Mouse (Mus musculus) liver, embryonic 15.5 days (tissue): ENCODE results near the gene Ttc7. TPM values are rescaled to one million over a fixed set of nuclear protein-coding genes. Genes with fewer than 3 reads are reported as not detected.
A peak's percentile ranks its signal among the peaks of the same experiment; 100 is the strongest.

Experiments used
- ATAC-seq: fragments of 200-750 bp; cut with Nextera tagmentation; 2 replicates; pipeline ENCODE4 v1.8.0; 2017; ENCODE audit warnings: moderate number of reproducible peaks, mild to moderate bottlenecking, moderate library complexity; ENCODE audit not compliant: insufficient read depth
- H3K27ac ChIP-seq: fragments of 300-500 bp; sonication (generic); replicated peaks from 2 replicates; pipeline ENCODE4 v1.5.1; 2015; ENCODE audit warnings: mild to moderate bottlenecking, inconsistent platforms
- H3K27me3 ChIP-seq: fragments of 300-500 bp; sonication (generic); 2 replicates; pipeline ENCODE4 v1.6.1; 2015; ENCODE audit warnings: mild to moderate bottlenecking, inconsistent platforms
- H3K36me3 ChIP-seq: fragments of 300-500 bp; sonication (generic); replicated peaks from 2 replicates; pipeline ENCODE4 v1.6.1; 2015; ENCODE audit warnings: moderate library complexity, mild to moderate bottlenecking, inconsistent platforms
- H3K4me1 ChIP-seq: fragments of 300-500 bp; sonication (generic); replicated peaks from 2 replicates; pipeline ENCODE4 v1.6.1; 2015; ENCODE audit warnings: inconsistent platforms
- H3K4me2 ChIP-seq: fragments of 300-500 bp; sonication (generic); 2 replicates; pipeline ENCODE4 v1.6.1; 2015; ENCODE audit warnings: moderate library complexity, mild to moderate bottlenecking, inconsistent platforms
- H3K4me3 ChIP-seq: fragments of 300-500 bp; sonication (generic); replicated peaks from 2 replicates; pipeline ENCODE4 v1.5.1; 2015; ENCODE audit warnings: mild to moderate bottlenecking, inconsistent platforms
- H3K9ac ChIP-seq: fragments of 300-500 bp; sonication (generic); 2 replicates; pipeline ENCODE4 v1.6.1; 2015; ENCODE audit warnings: moderate library complexity, mild to moderate bottlenecking, inconsistent platforms
- H3K9me3 ChIP-seq: fragments of 300-500 bp; sonication (generic); replicated peaks from 2 replicates; pipeline ENCODE4 v1.6.1; 2016; ENCODE audit warnings: inconsistent platforms
- WGBS: fragments of 180-500 bp; shearing (Covaris S2); methylation state at CpG from one replicate; pipeline ENCODE4 v1.1.7; 2015; ENCODE audit warnings: mixed read lengths; ENCODE audit not compliant: insufficient replicate concordance; 5-methylcytosine and 5-hydroxymethylcytosine counted together
- polyA plus RNA-seq: library from polyadenylated mRNA; unstranded; fragments of >200 nt; fragmentation: Nextera tagmentation; extraction: Ambion mirVana; gene quantifications from 2 replicates; pipeline ENCODE4 v1.2.1, GENCODE M21; 2015

Gene Ttc7
- polyA plus RNA-seq, 1 experiment from 2014 or later, result 10.8 TPM

DNA sequence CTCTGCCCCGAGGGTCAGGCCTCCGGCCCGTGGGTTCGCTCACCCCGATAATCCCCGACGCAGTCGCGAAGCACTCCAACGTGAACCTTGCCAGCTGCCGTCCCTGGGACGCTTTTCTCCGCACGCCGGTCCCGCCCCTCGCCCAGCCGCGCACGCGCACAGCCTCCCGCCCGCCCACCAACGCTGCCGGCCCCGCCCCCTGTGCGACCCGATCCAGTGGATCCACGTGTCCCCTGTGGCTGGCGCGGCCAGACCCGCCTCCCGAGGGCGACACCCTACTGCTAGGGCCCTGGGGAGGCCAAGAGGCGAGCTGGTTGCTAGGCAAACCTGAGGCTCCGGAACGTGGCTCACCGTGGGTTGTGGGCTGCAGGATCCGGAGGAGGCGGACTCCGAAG lies 16.9 kb upstream of the Ttc7 start, which contains the start of gene Mcfd2:
Gene Mcfd2, minus strand, starts transcription at position 144 of the 395 bp plus-strand sequence.
- Histone ChIP-seq H3K36me3 (peaks cover 18% of the 10 kb centered on the region), H3K4me3 (peak within 1 kb of the TSS; percentile 73), H3K9ac (peak within 1 kb of the TSS; percentile 81), H3K4me1 (peaks cover 40% of the 10 kb centered on the region), H3K27me3 (no peaks in the 10 kb centered on the region), H3K27ac (peak within 1 kb of the TSS; percentile 68), H3K9me3 (no peaks in the 10 kb centered on the region), H3K4me2 (peak within 1 kb of the TSS; percentile 96)
- under 1% methylated on average over 41 of the region's 41 CpGs for WGBS
- peak; percentile 90 for ATAC-seq

GRCm38 (mm10) chr17:87269454-87269853 lies 13.2 kb upstream of the Ttc7 start:
- ATAC-seq, result no peak
- WGBS, result 68% methylated on average over 6 of the region's 6 CpGs
- H3K4me1 ChIP-seq, result peaks cover 22% of the 10 kb centered on the region
- no peaks in the 10 kb centered on the region for H3K36me3 ChIP-seq
- H3K9ac ChIP-seq, result no peak overlapping the region
- no peak overlapping the region for H3K4me2 ChIP-seq
- H3K27me3 ChIP-seq, result no peaks in the 10 kb centered on the region
- no peak overlapping the region for H3K27ac ChIP-seq
- H3K9me3 ChIP-seq, result no peaks in the 10 kb centered on the region
- no peak overlapping the region for H3K4me3 ChIP-seq

DNA sequence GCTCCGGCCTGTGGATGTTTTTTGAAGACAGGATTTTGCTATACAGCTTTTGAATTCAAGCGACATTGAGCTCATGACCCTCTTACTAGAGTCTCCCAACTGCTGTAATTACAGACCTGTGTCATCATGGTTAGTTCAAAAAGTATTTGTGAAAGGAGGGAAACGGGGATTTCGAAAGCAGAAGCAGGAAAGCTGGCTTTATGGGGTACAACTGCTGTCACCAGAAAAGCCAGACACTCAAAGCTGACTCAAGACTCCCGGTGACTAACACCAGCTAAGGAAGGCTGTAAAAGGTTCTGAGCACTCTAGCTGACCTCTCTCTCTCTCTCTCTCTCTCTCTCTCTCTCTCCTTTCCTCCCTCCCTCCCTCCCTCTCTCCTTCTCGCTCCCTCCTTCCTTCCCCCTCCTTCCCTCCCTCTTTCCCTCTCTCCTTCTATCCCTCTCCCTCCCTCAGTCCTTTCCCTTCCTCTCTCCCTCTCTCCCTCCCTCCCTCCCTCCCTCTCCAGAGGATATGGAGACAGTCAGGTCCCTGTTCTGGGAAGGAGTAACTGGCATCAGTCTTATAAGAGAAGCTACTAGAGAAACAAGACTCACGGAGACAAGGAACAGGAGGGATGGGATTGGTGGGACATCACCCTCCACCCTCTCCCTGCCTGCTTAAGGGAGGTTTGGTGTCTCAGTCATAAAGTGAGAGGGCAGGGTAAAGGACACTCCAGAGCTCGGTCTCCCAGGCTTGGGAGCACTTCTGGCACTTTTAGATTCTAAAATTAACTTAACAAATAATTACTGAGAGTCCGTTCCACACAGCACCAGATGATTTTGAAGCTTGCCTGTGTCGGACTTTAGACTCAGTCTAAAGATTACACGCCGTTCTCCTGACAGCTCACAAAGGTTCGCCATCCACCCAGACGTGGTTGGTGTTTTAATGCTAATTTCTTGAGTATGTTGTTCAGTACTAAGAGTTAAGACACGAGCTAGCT lies 7.0 kb upstream of the Ttc7 start:
- WGBS, result 46% methylated on average over 15 of the region's 15 CpGs
- Histone ChIP-seq H3K27ac (no peak overlapping the region), H3K4me2 (peak overlapping the region; percentile 39)

GRCm38 (mm10) chr17:87282007-87282705 lies 530 bp upstream of the Ttc7 start:
- under 1% methylated on average over 44 of the region's 44 CpGs for WGBS
- H3K36me3 ChIP-seq, result no peaks in the 10 kb centered on the region
- H3K4me1 ChIP-seq, result peaks cover 54% of the 10 kb centered on the region
- H3K9ac ChIP-seq, result peak overlapping the region; percentile 87
- peak overlapping the region; percentile 78 for H3K4me3 ChIP-seq
- peak; percentile 85 for ATAC-seq
- H3K27ac ChIP-seq, result peak overlapping the region; percentile 93
- H3K27me3 ChIP-seq, result no peaks in the 10 kb centered on the region
- H3K9me3 ChIP-seq, result no peaks in the 10 kb centered on the region
- peak overlapping the region; percentile 100 for H3K4me2 ChIP-seq

More for the DNA sequence above, 7.0 kb upstream of the Ttc7 start:
- H3K4me3 ChIP-seq, result no peak overlapping the region
- H3K4me1 ChIP-seq, result peaks cover 14% of the 10 kb centered on the region
- H3K36me3 ChIP-seq, result no peaks in the 10 kb centered on the region
- no peak for ATAC-seq
- H3K9me3 ChIP-seq, result no peaks in the 10 kb centered on the region
- no peaks in the 10 kb centered on the region for H3K27me3 ChIP-seq
- no peak overlapping the region for H3K9ac ChIP-seq

DNA sequence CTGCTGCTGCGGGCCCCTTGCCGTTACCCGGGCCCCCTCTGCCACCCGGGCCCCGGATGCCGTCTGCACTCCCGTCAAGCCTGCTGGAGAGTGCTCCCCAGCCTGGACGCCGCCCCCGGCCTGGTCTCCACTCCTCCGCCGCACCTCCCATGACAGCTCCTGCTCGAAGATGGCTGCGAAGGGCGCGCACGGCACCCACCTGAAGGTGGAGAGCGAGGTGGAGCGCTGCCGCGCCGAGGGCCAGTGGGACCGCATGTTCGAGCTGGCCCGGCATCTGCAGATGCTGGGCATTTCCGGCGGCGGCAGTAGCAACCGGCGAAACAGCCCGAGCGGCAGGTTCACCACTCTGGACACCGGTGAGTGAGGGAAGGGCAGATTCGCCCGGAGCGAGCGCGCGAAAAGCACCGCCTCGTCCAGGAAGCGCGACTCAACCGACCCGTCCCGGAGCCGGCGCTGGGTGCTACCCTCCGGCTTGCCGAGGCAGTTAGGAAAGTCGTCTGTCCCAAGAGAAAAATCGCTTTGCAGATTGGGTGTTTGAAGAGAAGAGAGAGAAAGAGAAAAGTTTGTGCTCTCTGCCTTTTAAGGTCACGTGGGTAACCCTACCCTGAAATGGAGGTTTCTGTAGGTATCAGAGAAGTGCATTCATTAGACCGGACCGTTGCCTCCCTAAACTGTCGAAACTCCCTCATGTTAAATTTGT lies 519 bp downstream of the Ttc7 start:
- H3K27ac ChIP-seq, result peak overlapping the region; percentile 93
- no peaks in the 10 kb centered on the region for H3K27me3 ChIP-seq
- peak; percentile 35 for ATAC-seq
- H3K4me3 ChIP-seq, result peak overlapping the region; percentile 78
- H3K4me2 ChIP-seq, result peak overlapping the region; percentile 100
- H3K4me1 ChIP-seq, result peaks cover 62% of the 10 kb centered on the region
- peak overlapping the region; percentile 82 for H3K9ac ChIP-seq
- under 1% methylated on average over 56 of the region's 56 CpGs for WGBS
- H3K36me3 ChIP-seq, result no peaks in the 10 kb centered on the region
- H3K9me3 ChIP-seq, result no peaks in the 10 kb centered on the region

- Histone ChIP-seq H3K27me3 (no peaks in the 10 kb centered on the region), H3K4me1 (peaks cover 64% of the 10 kb centered on the region), H3K27ac (peak overlapping the region; percentile 93), H3K36me3 (no peaks in the 10 kb centered on the region), H3K9me3 (no peaks in the 10 kb centered on the region), H3K4me3 (peak overlapping the region; percentile 78), H3K9ac (peak overlapping the region; percentile 82), H3K4me2 (peak overlapping the region; percentile 100)
- 10% methylated on average over 21 of the region's 21 CpGs for WGBS
- no peak for ATAC-seq
Observed at GRCm38 (mm10) chr17:87283755-87284481, 1.2 kb downstream of the Ttc7 start.

DNA sequence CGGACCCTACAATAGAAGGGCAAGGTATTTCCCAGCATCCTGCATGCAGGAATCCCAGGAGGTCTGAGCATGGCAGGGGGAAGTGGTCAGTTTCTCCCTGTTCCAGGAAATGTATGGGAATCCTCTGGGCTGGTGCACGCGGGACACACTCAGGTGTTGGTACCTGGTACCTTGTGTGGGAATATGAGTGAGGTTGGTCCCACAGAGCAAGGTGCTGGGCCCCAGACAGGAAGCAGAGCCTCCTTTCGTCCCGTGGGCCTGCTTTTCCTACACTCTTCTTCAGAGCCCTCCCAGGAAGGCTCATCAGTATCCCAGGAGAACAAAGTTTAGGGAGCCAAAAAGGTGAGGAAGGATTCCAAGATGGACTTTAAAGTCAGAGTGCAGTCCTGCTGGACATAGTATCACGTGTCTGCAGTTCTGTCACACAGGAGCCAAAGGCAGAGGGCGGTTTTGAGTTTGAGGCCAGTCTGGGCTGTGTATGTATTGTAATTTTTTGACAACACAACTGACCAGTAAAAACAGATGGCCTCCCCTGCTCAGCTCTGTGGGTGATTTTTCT lies 1.9 kb downstream of the Ttc7 start:
- 77% methylated on average over 7 of the region's 7 CpGs for WGBS
- ATAC-seq, result no peak
- H3K9me3 ChIP-seq, result no peaks in the 10 kb centered on the region
- H3K27me3 ChIP-seq, result no peaks in the 10 kb centered on the region
- H3K4me3 ChIP-seq, result peak overlapping the region; percentile 78
- no peaks in the 10 kb centered on the region for H3K36me3 ChIP-seq
- H3K27ac ChIP-seq, result no peak overlapping the region
- peaks cover 64% of the 10 kb centered on the region for H3K4me1 ChIP-seq
- 0 out of 2 replicates have a peak overlapping the region, but pooled peaks have one; percentile 82 for H3K9ac ChIP-seq
- H3K4me2 ChIP-seq, result peak overlapping the region; percentile 100

DNA sequence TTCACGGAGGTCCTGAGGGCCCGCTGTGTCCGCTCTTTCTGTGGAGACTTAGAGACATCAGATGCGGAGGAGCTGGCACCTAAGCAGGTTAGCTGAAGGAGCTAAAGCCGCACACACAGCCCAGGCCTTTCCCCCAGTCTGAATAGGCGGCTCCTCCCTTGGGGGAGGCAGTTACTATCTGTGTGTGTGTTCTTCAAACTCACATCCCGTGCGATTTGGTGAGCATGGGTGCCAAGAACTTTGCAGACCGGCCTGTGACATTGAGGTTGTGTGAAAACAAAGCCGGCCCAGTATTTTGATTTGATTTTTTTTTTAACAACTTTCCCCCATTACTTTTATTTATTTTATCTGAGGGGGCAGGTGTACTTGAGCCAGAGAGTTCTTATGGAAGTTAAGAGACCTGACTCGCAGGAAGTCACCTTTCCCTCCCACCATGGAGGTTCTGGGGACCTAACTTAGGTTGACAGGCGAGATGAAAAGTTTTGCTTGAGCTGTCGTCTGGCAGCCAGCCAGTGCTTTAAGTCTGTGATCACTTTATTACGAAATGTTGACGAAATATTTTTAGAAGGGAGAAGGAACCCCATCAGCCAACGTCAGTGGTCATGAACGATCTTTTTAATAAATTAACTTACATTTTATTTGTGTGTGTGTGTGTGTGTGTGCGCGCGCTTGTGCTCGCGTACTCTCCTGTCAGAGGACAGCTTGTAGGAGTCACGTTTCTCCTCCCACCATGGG lies 3.2 kb downstream of the Ttc7 start:
- Histone ChIP-seq H3K4me1 (peaks cover 64% of the 10 kb centered on the region), H3K36me3 (0 out of 2 replicates have a peak, but pooled peaks cover 6% of the 10 kb centered on the region), H3K9me3 (no peaks in the 10 kb centered on the region), H3K9ac (no peak overlapping the region), H3K27me3 (no peaks in the 10 kb centered on the region), H3K4me3 (no peak overlapping the region), H3K4me2 (no peak overlapping the region), H3K27ac (no peak overlapping the region)
- whole genome bisulfite sequencing, result 70% methylated on average over 23 of the region's 23 CpGs
- ATAC-seq, result no peak

- H3K4me1 ChIP-seq, result peaks cover 61% of the 10 kb centered on the region
- H3K9ac ChIP-seq, result no peak overlapping the region
- ATAC-seq, result no peak
- 71% methylated on average over 8 of the region's 8 CpGs for WGBS
- H3K4me2 ChIP-seq, result no peak overlapping the region
- H3K27ac ChIP-seq, result no peak overlapping the region
- H3K27me3 ChIP-seq, result no peaks in the 10 kb centered on the region
- H3K9me3 ChIP-seq, result no peaks in the 10 kb centered on the region
- H3K36me3 ChIP-seq, result 0 out of 2 replicates have a peak, but pooled peaks cover 9% of the 10 kb centered on the region
- H3K4me3 ChIP-seq, result no peak overlapping the region
Observed at GRCm38 (mm10) chr17:87286481-87287143, 3.9 kb downstream of the Ttc7 start.
